ENCODE assay signal across 16 mouse cellular contexts in genomic region chr19:53064292-53064971, GRCm38 (mm10). TPM values are rescaled to one million over a fixed set of nuclear protein-coding genes. Genes with fewer than 3 reads are reported as not detected.
A peak's percentile ranks its signal among the peaks of the same experiment; 100 is the strongest.
DNase-seq lines count a peak whose midpoint lies in the region; ATAC-seq and TF ChIP-seq lines count a peak whose summit lies in the region.
"Had no signal": no experiment of that assay in that cellular context is flagged by ENCODE, and none has a peak within 500 bp of the region (broad histone marks: within the 10 kb centered on the region; RNA-seq: fewer than 3 reads in every experiment).

No protein-coding gene starts in this region.

- 56% methylated on average over 12 of the region's 12 CpGs for WGBS in kidney, embryonic 15.5 days
- 81% methylated on average over 12 of the region's 12 CpGs for WGBS in kidney, adult 2 months
- 36% methylated on average over 12 of the region's 12 CpGs for WGBS in embryonic facial prominence, embryonic 11.5 days
- 44% methylated on average over 12 of the region's 12 CpGs for WGBS in limb, embryonic 14.5 days

- ATAC-seq in kidney, embryonic 15.5 days (replicated peaks; ENCODE audit: low FRiP score) = no peak
- ATAC-seq in embryonic facial prominence, embryonic 11.5 days (replicated peaks; ENCODE audit: insufficient number of reproducible peaks, low FRiP score, low TSS enrichment, low read depth) = peak; percentile 58
- peak; percentile 56 for ATAC-seq in limb, embryonic 14.5 days (ENCODE audit: low FRiP score, low read depth)
- ATAC-seq: CD4-positive, CD25-positive, alpha-beta regulatory T cell, adult 4 months; Patski had no signal

- no peaks in the 10 kb centered on the region for H3K9me3 ChIP-seq in kidney, embryonic 15.5 days (replicated peaks)
- H3K9me3 ChIP-seq in embryonic facial prominence, embryonic 11.5 days (replicated peaks; ENCODE audit: control insufficient read depth, low read length) = no peaks in the 10 kb centered on the region
- no peaks in the 10 kb centered on the region for H3K9me3 ChIP-seq in limb, embryonic 14.5 days (ENCODE audit: control insufficient read depth, low read length)

- no peak overlapping the region for H3K9ac ChIP-seq in kidney, embryonic 15.5 days
- H3K9ac ChIP-seq in embryonic facial prominence, embryonic 11.5 days (replicated peaks; ENCODE audit: low read length) = no peak overlapping the region
- no peak overlapping the region for H3K9ac ChIP-seq in limb, embryonic 14.5 days (ENCODE audit: low read depth, low read length, severe bottlenecking)

- no peaks in the 10 kb centered on the region for H3K27me3 ChIP-seq in kidney, embryonic 15.5 days
- no peaks in the 10 kb centered on the region for H3K27me3 ChIP-seq in kidney, adult 2 months (replicated peaks; ENCODE audit: control insufficient read depth, insufficient read depth, low read length)
- no peaks in the 10 kb centered on the region for H3K27me3 ChIP-seq in embryonic facial prominence, embryonic 11.5 days (ENCODE audit: control insufficient read depth, insufficient read depth, low read length)
- H3K27me3 ChIP-seq in limb, embryonic 14.5 days (ENCODE audit: control insufficient read depth, insufficient read depth, low read length) = no peaks in the 10 kb centered on the region
- H3K27me3 ChIP-seq: Patski had no signal

- H3K36me3 ChIP-seq in kidney, embryonic 15.5 days = no peaks in the 10 kb centered on the region
- no peaks in the 10 kb centered on the region for H3K36me3 ChIP-seq in kidney, adult 2 months (ENCODE audit: control insufficient read depth, insufficient read depth, low read length)
- no peaks in the 10 kb centered on the region for H3K36me3 ChIP-seq in embryonic facial prominence, embryonic 11.5 days (replicated peaks; ENCODE audit: control insufficient read depth, insufficient read depth, low read depth, low read length)
- no peaks in the 10 kb centered on the region for H3K36me3 ChIP-seq in limb, embryonic 14.5 days (ENCODE audit: control insufficient read depth, insufficient read depth, low read length)

- TF ChIP-seq CTCF in kidney, adult 2 months (conservative IDR thresholded peaks at IDR 0.05; ENCODE audit: insufficient read depth, insufficient read length, low read depth, low read length) = no peak

- H3K27ac ChIP-seq in kidney, embryonic 15.5 days = 0 out of 2 replicates have a peak overlapping the region, but pooled peaks have one; percentile 10
- H3K27ac ChIP-seq in kidney, adult 2 months (ENCODE audit: insufficient read depth, low read depth, low read length) = no peak overlapping the region
- H3K27ac ChIP-seq in embryonic facial prominence, embryonic 11.5 days (replicated peaks; ENCODE audit: low read depth, low read length) = peak overlapping the region; percentile 58; the same call in 1 of the 2 replicates
- peak overlapping the region; percentile 3 for H3K27ac ChIP-seq in limb, embryonic 14.5 days (replicated peaks; ENCODE audit: low read depth, low read length)

- DNase-seq in kidney, adult 2 months = no peak
- peak; percentile 69 for DNase-seq in NIH3T3 (ENCODE audit: low read depth)
- peak; percentile 83 for DNase-seq in embryonic facial prominence, embryonic 11.5 days (ENCODE audit: low spot score)
- DNase-seq in limb, embryonic 14.5 days (ENCODE audit: low spot score) = no peak
- no peak for DNase-seq in thymus, postnatal 36 days
- no peak for DNase-seq in adrenal gland, adult 8-10 months
- no peak for DNase-seq in left cerebral cortex, postnatal 36 days (ENCODE audit: low spot score in 2 of 2)
- DNase-seq: adrenal gland, postnatal 10 days; cerebellum, postnatal 25 days; heart, postnatal 4 days; kidney, postnatal 14 days; layer of hippocampus, adult 9-11 months; right cerebral cortex, postnatal 14 days had no signal

- intact Hi-C loops in left cerebral cortex, postnatal 36 days (cut with DNase I) = no loop called here

- H3K4me3 ChIP-seq in kidney, embryonic 15.5 days (replicated peaks) = no peak overlapping the region
- no peak overlapping the region for H3K4me3 ChIP-seq in kidney, adult 2 months (ENCODE audit: insufficient read depth, low read depth, low read length)
- H3K4me3 ChIP-seq in embryonic facial prominence, embryonic 11.5 days (ENCODE audit: low read depth, low read length) = no peak overlapping the region
- H3K4me3 ChIP-seq in limb, embryonic 14.5 days (replicated peaks; ENCODE audit: low read length) = no peak overlapping the region

- peaks cover 25% of the 10 kb centered on the region for H3K4me1 ChIP-seq in kidney, embryonic 15.5 days
- no peaks in the 10 kb centered on the region for H3K4me1 ChIP-seq in kidney, adult 2 months (ENCODE audit: control insufficient read depth, insufficient read depth, low read length)
- no peaks in the 10 kb centered on the region for H3K4me1 ChIP-seq in embryonic facial prominence, embryonic 11.5 days (ENCODE audit: control insufficient read depth, insufficient read depth, low read length)
- H3K4me1 ChIP-seq in limb, embryonic 14.5 days (ENCODE audit: control insufficient read depth, insufficient read depth, low read length) = peaks cover 24% of the 10 kb centered on the region

- H3K4me2 ChIP-seq in kidney, embryonic 15.5 days = no peak overlapping the region
- H3K4me2 ChIP-seq in embryonic facial prominence, embryonic 11.5 days (ENCODE audit: low read depth, low read length) = no peak overlapping the region
- H3K4me2 ChIP-seq in limb, embryonic 14.5 days (replicated peaks; ENCODE audit: low read depth, low read length, severe bottlenecking) = no peak overlapping the region

- TF ChIP-seq POLR2A in kidney, adult 2 months (IDR thresholded peaks at IDR 0.05; ENCODE audit: low read depth, low read length) = no peak
- no peak for TF ChIP-seq POLR2A in limb, embryonic 14.5 days (IDR thresholded peaks at IDR 0.05; ENCODE audit: borderline replicate concordance, extremely low read depth, insufficient read depth, insufficient read length)

RNA-seq across cellular contexts. Expression of gene Xpnpep1, which starts 24.4 kb away (rescaled TPM):
- polyA plus RNA-seq in kidney, embryonic 15.5 days (2015; fragmentation: Nextera tagmentation; extraction: Ambion mirVana) = 148 and 168 TPM in 2 replicates
- 250 and 253 TPM in 2 replicates for polyA plus RNA-seq in kidney, adult 2 months (2012; rRNA removed)
- polyA plus RNA-seq in embryonic facial prominence, embryonic 11.5 days (2014; fragmentation: Nextera tagmentation; extraction: Ambion mirVana) = 177 and 184 TPM in 2 replicates
- polyA plus RNA-seq in limb, embryonic 14.5 days (2012; rRNA removed) = 101 and 111 TPM in 2 replicates
- 157 and 159 TPM in 2 replicates for polyA plus RNA-seq in limb, embryonic 14.5 days (2014; fragmentation: Nextera tagmentation; extraction: Ambion mirVana)
- 10 to 100 TPM; 76.5 to 88.9 (median 81.1) TPM for total RNA-seq in adrenal gland, adult 8-10 months (2022)
- total RNA-seq in left cerebral cortex, postnatal 36 days (2021) = 10 to 100 TPM; 61.8 to 70.3 TPM

Comparison
In these comparisons a context has a peak if more than half of its experiments do, and no peak if none do; other contexts are left out.
1. DNase-seq: peak in NIH3T3 (single experiment) and embryonic facial prominence, embryonic 11.5 days (single experiment); none in kidney, adult 2 months (single experiment), limb, embryonic 14.5 days (single experiment), thymus, postnatal 36 days (0 of 2), adrenal gland, adult 8-10 months (single experiment) and left cerebral cortex, postnatal 36 days (0 of 2).